ENCODE assay signal across 9 mouse cellular contexts in genomic region chr19:31662802-31663201, GRCm38 (mm10).
DNase-seq lines count a peak whose midpoint lies in the region; ATAC-seq and TF ChIP-seq lines count a peak whose summit lies in the region.
"Had no signal": no experiment of that assay in that cellular context is flagged by ENCODE, and none has a peak within 500 bp of the region (broad histone marks: within the 10 kb centered on the region; RNA-seq: fewer than 3 reads in every experiment).

No protein-coding gene starts in this region.

- H3K9ac ChIP-seq in lung, embryonic 15.5 days, result no peak overlapping the region
- no peak overlapping the region for H3K9ac ChIP-seq in forebrain, embryonic 16.5 days (replicated peaks; ENCODE audit: low read depth, low read length)
- no peak overlapping the region for H3K9ac ChIP-seq in intestine, embryonic 16.5 days (ENCODE audit: low read depth, low read length)

- no peak for DNase-seq in lung, adult 18-20 months
- DNase-seq in cerebellum, postnatal 25 days, result no peak
- DNase-seq: adrenal gland, postnatal 25 days had no signal

- no peaks in the 10 kb centered on the region for H3K9me3 ChIP-seq in lung, embryonic 15.5 days
- no peaks in the 10 kb centered on the region for H3K9me3 ChIP-seq in forebrain, embryonic 16.5 days (ENCODE audit: control insufficient read depth, low read length)
- H3K9me3 ChIP-seq in intestine, embryonic 16.5 days (ENCODE audit: control insufficient read depth, low read length), result no peaks in the 10 kb centered on the region
- H3K9me3 ChIP-seq: G1E had no signal

- no peak for ATAC-seq in lung, embryonic 15.5 days (ENCODE audit: borderline replicate concordance, extremely low read depth, low FRiP score, low TSS enrichment)
- ATAC-seq in forebrain, embryonic 16.5 days, result no peak
- no peak for ATAC-seq in intestine, embryonic 16.5 days
- no peak for ATAC-seq in erythroblast, adult 5-6 weeks (replicated peaks; ENCODE audit: low FRiP score, poor library complexity, severe bottlenecking)

- WGBS in lung, embryonic 15.5 days, result 49% methylated on average over 2 of the region's 2 CpGs
- WGBS in forebrain, embryonic 16.5 days, result 45% methylated on average over 2 of the region's 2 CpGs
- 43% methylated on average over 2 of the region's 2 CpGs for WGBS in intestine, embryonic 16.5 days
- WGBS in olfactory bulb, adult 2 months, result 36% methylated on average over 2 of the region's 2 CpGs

- TF ChIP-seq CTCF in olfactory bulb, adult 2 months (IDR thresholded peaks at IDR 0.05; ENCODE audit: insufficient read depth, low read depth, low read length), result no peak

- peaks cover 11% of the 10 kb centered on the region; the same call in 1 of the 2 replicates for H3K27me3 ChIP-seq in lung, embryonic 15.5 days
- no peaks in the 10 kb centered on the region for H3K27me3 ChIP-seq in forebrain, embryonic 16.5 days (replicated peaks; ENCODE audit: control insufficient read depth, insufficient read depth, low read length)
- H3K27me3 ChIP-seq in intestine, embryonic 16.5 days (replicated peaks; ENCODE audit: control insufficient read depth, insufficient read depth, low read length), result peaks cover 11% of the 10 kb centered on the region; the same call in 1 of the 2 replicates

- H3K4me2 ChIP-seq in lung, embryonic 15.5 days, result peak overlapping the region; percentile 93
- H3K4me2 ChIP-seq in forebrain, embryonic 16.5 days (ENCODE audit: low read length), result peak overlapping the region; percentile 10; the same call in 1 of the 2 replicates
- H3K4me2 ChIP-seq in intestine, embryonic 16.5 days (ENCODE audit: low read depth, low read length), result 0 out of 2 replicates have a peak overlapping the region, but pooled peaks have one; percentile 15

- 0 out of 2 replicates have a peak overlapping the region, but pooled peaks have one; percentile 2 for H3K4me3 ChIP-seq in lung, embryonic 15.5 days
- H3K4me3 ChIP-seq in forebrain, embryonic 16.5 days (replicated peaks; ENCODE audit: low read length), result no peak overlapping the region
- H3K4me3 ChIP-seq in intestine, embryonic 16.5 days (ENCODE audit: low read length), result peak overlapping the region; percentile 63
- no peak overlapping the region for H3K4me3 ChIP-seq in olfactory bulb, adult 2 months (ENCODE audit: insufficient read depth, low read depth, low read length)

- TF ChIP-seq POLR2A in olfactory bulb, adult 2 months (IDR thresholded peaks at IDR 0.05; ENCODE audit: insufficient read depth, low read depth, low read length), result no peak

- no peak overlapping the region for H3K27ac ChIP-seq in lung, embryonic 15.5 days
- H3K27ac ChIP-seq in forebrain, embryonic 16.5 days (ENCODE audit: low read length), result no peak overlapping the region
- no peak overlapping the region for H3K27ac ChIP-seq in intestine, embryonic 16.5 days (ENCODE audit: low read length)
- H3K27ac ChIP-seq in olfactory bulb, adult 2 months (ENCODE audit: insufficient read depth, low read depth, low read length), result peak overlapping the region; percentile 83

- no peaks in the 10 kb centered on the region for H3K36me3 ChIP-seq in lung, embryonic 15.5 days
- no peaks in the 10 kb centered on the region for H3K36me3 ChIP-seq in forebrain, embryonic 16.5 days (ENCODE audit: control insufficient read depth, insufficient read depth)
- no peaks in the 10 kb centered on the region for H3K36me3 ChIP-seq in intestine, embryonic 16.5 days (ENCODE audit: control insufficient read depth, insufficient read depth, low read length)

- H3K4me1 ChIP-seq in lung, embryonic 15.5 days, result peaks cover 13% of the 10 kb centered on the region
- peaks cover 16% of the 10 kb centered on the region for H3K4me1 ChIP-seq in forebrain, embryonic 16.5 days (replicated peaks; ENCODE audit: control insufficient read depth, insufficient read depth, low read length)
- H3K4me1 ChIP-seq in intestine, embryonic 16.5 days (ENCODE audit: control insufficient read depth, insufficient read depth, low read length), result 0 out of 2 replicates have a peak, but pooled peaks cover 3% of the 10 kb centered on the region
- 0 out of 2 replicates have a peak, but pooled peaks cover 2% of the 10 kb centered on the region for H3K4me1 ChIP-seq in olfactory bulb, adult 2 months (ENCODE audit: control insufficient read depth, insufficient read depth, low read length)

Comparison
In these comparisons a context has a peak if more than half of its experiments do, and no peak if none do; other contexts are left out.
1. H3K4me2 ChIP-seq: peak in every context shown above with its lines; median percentile 93 in lung, embryonic 15.5 days; 15 in intestine, embryonic 16.5 days; 10 in forebrain, embryonic 16.5 days.
2. H3K4me3 ChIP-seq: peak in lung, embryonic 15.5 days (single experiment) and intestine, embryonic 16.5 days (single experiment); none in forebrain, embryonic 16.5 days (single experiment) and olfactory bulb, adult 2 months (single experiment).